ENCODE assay signal across 15 mouse cellular contexts in the genomic region with DNA sequence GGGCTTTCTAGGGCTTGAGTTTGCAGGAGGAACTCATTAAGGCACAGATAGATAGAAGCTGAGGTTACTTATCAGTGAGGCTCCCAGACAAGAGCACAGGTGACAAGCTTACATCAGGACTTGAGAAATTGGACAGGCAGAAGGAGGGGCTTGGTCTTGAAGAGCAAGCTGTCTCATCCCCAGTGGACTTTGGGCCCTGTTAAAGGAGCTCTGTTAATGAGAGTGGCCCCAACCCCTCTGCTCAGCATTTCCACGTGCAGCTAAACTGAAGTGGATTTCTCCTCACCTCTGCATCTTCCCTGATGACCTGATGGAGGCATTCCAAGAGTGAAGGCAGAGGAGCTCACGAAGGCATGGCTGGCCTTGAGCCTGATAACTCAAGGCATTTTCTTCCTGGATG.
"Had no signal": no experiment of that assay in that cellular context is flagged by ENCODE, and none has a peak within 500 bp of the region (broad histone marks: within the 10 kb centered on the region; RNA-seq: fewer than 3 reads in every experiment).

No protein-coding gene starts in this region.

- H3K4me3 ChIP-seq: hindbrain, embryonic 15.5 days; layer of hippocampus, adult 2 months; limb, embryonic 15.5 days; liver, embryonic 13.5 days; lung, embryonic 15.5 days; megakaryocyte, embryonic 14.5 days; midbrain, embryonic 12.5 days; neural tube, embryonic 13.5 days; stomach, embryonic 15.5 days had no signal

- H3K27me3 ChIP-seq: hindbrain, embryonic 15.5 days; limb, embryonic 15.5 days; liver, embryonic 13.5 days; lung, embryonic 15.5 days; midbrain, embryonic 12.5 days; neural tube, embryonic 13.5 days; stomach, embryonic 15.5 days had no signal

- H3K9me3 ChIP-seq: hindbrain, embryonic 15.5 days; limb, embryonic 15.5 days; liver, embryonic 13.5 days; lung, embryonic 15.5 days; megakaryocyte, embryonic 14.5 days; midbrain, embryonic 12.5 days; neural tube, embryonic 13.5 days; stomach, embryonic 15.5 days had no signal

- H3K36me3 ChIP-seq: hindbrain, embryonic 15.5 days; limb, embryonic 15.5 days; liver, embryonic 13.5 days; lung, embryonic 15.5 days; midbrain, embryonic 12.5 days; neural tube, embryonic 13.5 days; stomach, embryonic 15.5 days had no signal

- H3K9ac ChIP-seq: hindbrain, embryonic 15.5 days; limb, embryonic 15.5 days; liver, embryonic 13.5 days; liver, postnatal 0 days; lung, embryonic 15.5 days; midbrain, embryonic 12.5 days; neural tube, embryonic 13.5 days; stomach, embryonic 15.5 days had no signal

- H3K27ac ChIP-seq: hindbrain, embryonic 15.5 days; layer of hippocampus, adult 2 months; limb, embryonic 15.5 days; liver, embryonic 13.5 days; lung, embryonic 15.5 days; midbrain, embryonic 12.5 days; neural tube, embryonic 13.5 days; stomach, embryonic 15.5 days had no signal

- DNase-seq: liver, embryonic 13.5 days; liver, postnatal 0 days; lung, postnatal 14 days; right cerebral cortex, postnatal 14 days; thymus, adult 2 months; thymus, postnatal 25 days had no signal

- H3K4me2 ChIP-seq: hindbrain, embryonic 15.5 days; limb, embryonic 15.5 days; liver, embryonic 13.5 days; lung, embryonic 15.5 days; midbrain, embryonic 12.5 days; neural tube, embryonic 13.5 days; stomach, embryonic 15.5 days had no signal

- H3K4me1 ChIP-seq: hindbrain, embryonic 15.5 days; limb, embryonic 15.5 days; liver, embryonic 13.5 days; lung, embryonic 15.5 days; midbrain, embryonic 12.5 days; neural tube, embryonic 13.5 days; stomach, embryonic 15.5 days had no signal

- ATAC-seq: liver, postnatal 0 days; midbrain, embryonic 16.5 days had no signal
